Mouse (Mus musculus) left cerebral cortex, postnatal 4 days (tissue): ENCODE measurements around the gene Gm20388. TPM values are rescaled to one million over a fixed set of nuclear protein-coding genes. Genes with fewer than 3 reads are reported as not detected.
A peak's percentile ranks its signal among the peaks of the same experiment; 100 is the strongest.

Experiments
- DNase-seq: peaks from one replicate; pipeline ENCODE4 v3.0.0-alpha.2; 2022
- intact Hi-C: fragments of 180-260 bp; cut with DNase I; formaldehyde crosslinking; loops from one replicate; pipeline ENCODE4 v1.15.1; 2025
- total RNA-seq, 2 experiments: library from RNA; stranded (reverse); gene quantifications; 2 replicates each; pipeline ENCODE4 v1.2.3; 2021

Gene Gm20388
- total RNA-seq, 2 experiments from 2014 or later: 6.5 to 12.8 TPM

DNA sequence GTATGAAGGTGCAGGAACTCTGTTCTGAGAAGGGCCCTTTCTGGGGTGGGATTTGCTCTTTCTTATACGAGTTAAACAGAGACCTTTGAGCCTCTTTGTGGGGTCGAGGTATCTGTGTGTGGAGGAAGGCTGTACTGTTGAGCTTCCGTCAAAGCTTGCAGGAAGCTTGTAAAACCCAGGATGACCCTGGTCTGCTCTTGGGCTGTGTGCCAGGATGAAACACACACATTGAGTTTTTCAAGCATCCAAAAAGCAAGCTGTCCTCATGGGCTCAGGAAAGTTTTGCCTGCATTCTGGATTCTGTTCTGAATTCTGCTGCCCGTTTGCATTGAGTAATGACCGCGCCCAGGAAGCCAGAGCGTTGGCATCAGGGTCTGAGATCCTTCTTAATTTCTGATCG, 4353.4 kb downstream of the Gm20388 start:
- DNase-seq: no peak
- intact Hi-C loops: no loop called here

GRCm38 (mm10) chr8:124264671-124265070, 4354.0 kb downstream of the Gm20388 start:
- no peak for DNase-seq
- intact Hi-C loops: no loop called here

GRCm38 (mm10) chr8:124265130-124265529, 4354.5 kb downstream of the Gm20388 start:
- intact Hi-C loops: no loop called here
- DNase-seq: no peak

DNA sequence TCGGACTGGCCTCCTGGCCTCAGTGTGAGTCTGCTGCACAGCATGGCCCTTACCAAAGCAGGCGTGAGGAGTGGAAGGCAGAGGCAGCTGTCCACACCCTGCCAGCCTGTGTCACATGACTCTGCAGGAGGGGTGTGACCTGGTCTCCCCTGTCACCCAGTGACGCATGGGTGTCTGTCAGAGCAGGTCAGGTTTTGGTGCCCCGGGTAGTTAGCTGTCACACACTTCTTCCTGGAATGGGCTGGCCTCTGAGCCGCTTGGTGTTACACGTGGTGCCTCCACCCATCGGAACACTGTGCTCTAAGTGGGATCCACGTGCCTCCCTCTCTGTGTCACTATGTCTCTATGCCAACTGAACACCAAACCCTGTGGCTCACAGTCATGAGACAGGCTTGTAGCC, 4355.2 kb downstream of the Gm20388 start:
- intact Hi-C loops: no loop called here
- DNase-seq: no peak

DNA sequence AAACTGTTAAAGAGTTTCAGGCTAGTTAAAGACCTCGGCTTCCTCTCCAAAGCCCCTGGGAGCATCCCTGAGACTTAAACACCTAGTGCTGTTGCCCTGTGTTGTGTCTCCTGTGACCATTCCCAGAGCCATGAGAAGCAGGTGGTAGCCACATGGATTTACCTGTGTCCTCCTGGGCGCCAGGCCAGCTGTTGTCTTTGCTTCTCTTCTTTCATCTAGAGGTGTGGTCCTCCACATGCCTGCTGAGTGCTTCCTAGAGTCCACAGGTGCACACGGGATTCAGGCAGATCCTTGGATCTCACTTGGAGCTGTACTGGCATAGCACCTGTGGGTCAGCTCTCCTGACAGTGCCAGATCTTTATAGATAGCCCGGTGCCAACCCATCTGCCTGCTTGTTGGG, 4356.6 kb downstream of the Gm20388 start:
- DNase-seq: no peak
- intact Hi-C loops: no loop called here

- DNase-seq: no peak
- intact Hi-C loops: no loop called here
Observed at GRCm38 (mm10) chr8:124270504-124270903, 4359.9 kb downstream of the Gm20388 start.

- DNase-seq: no peak
- intact Hi-C loops: no loop called here
Observed at GRCm38 (mm10) chr8:124270904-124271303, 4360.3 kb downstream of the Gm20388 start.

GRCm38 (mm10) chr8:124271518-124271917, 4360.9 kb downstream of the Gm20388 start:
- intact Hi-C loops: no loop called here
- no peak for DNase-seq

DNA sequence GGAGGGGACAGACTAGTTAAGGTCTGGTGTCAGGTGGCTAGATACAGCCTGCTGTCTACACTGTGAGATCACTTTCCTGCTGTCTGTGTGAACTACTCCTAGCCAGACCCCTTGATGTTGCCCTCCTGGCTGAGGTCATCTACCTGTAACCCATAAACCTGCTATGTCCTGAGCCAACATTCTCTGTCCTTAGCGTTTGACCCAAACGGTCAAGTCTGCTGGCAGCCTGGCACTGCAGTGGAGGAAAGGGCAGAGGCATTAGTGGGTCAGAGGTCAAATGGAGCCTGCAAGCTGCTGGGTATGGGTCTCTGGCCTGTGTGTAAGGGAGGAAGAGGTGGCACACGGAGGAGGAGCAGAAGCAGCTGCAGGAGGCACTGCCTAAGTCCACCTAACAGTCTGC, 4362.2 kb downstream of the Gm20388 start:
- no peak for DNase-seq
- intact Hi-C loops: no loop called here

DNA sequence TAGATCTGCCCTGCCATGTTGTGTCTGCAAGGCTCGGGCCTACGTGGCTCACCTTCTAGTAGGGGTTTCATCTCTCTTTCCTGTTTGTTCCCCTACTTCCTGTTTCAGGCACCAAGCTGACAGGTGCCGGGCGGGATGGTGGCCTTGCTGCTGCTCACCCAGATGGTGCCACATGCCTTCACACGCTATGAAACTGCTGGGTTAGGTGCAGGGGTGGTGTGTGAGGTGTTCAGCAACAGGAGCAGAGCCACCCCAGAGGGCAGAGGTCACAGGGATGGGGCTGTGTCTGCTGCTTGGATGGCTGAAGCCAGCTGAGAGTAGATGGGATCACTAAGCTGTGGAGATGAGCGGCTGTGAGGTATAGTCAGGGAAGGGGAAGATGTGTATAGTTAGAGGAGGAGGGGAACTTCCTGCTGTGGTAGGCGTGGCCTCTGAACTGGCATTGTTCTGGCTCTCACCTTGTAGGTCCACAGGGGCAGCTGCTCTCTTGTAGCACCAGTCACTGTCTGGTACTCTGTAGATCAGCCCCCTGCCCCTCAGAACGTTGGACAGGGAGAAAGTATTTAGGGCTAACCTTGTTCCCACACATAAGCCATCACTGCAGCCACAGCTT, 4363.1 kb downstream of the Gm20388 start:
- intact Hi-C loops: no loop called here
- no peak for DNase-seq

DNA sequence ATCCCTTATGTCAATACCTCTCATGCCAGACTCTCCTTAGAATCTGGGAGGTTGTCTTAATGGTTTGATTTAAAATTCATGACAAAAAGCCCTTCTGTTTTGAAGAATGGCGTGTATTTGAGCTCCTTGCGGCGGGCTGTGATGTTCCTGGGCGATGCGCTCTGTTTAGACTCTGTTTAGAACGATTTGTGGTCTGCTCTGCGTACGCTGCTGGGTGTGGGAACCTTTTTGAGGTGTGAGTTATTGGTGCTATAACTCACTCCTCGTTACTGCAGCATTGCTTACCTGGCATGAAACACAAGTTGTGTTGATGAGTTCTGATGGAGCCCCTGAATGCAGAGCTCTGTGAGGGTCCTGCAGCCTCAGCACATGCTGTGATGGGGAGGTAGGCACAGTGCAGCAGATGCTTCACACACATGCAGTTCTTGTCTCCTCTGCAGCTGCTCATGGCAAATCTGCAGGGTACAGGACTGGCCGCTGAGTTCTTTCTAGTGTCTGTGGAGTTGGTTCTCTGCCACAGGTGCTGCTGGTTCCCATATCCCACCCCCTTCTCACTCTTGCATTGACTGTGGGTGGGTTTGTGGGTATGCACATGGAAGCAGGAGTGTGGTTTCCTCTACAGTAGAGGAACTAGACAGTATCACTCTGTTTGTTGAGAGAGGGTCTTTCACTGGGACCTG, 4363.9 kb downstream of the Gm20388 start:
- no peak for DNase-seq
- intact Hi-C loops: no loop called here

GRCm38 (mm10) chr8:124275377-124276071, 4364.9 kb downstream of the Gm20388 start:
- intact Hi-C loops: no loop called here
- no peak for DNase-seq

- intact Hi-C loops: no loop called here
- peak; percentile 49 for DNase-seq
Observed at GRCm38 (mm10) chr8:124277951-124278910, 4367.6 kb downstream of the Gm20388 start.

DNA sequence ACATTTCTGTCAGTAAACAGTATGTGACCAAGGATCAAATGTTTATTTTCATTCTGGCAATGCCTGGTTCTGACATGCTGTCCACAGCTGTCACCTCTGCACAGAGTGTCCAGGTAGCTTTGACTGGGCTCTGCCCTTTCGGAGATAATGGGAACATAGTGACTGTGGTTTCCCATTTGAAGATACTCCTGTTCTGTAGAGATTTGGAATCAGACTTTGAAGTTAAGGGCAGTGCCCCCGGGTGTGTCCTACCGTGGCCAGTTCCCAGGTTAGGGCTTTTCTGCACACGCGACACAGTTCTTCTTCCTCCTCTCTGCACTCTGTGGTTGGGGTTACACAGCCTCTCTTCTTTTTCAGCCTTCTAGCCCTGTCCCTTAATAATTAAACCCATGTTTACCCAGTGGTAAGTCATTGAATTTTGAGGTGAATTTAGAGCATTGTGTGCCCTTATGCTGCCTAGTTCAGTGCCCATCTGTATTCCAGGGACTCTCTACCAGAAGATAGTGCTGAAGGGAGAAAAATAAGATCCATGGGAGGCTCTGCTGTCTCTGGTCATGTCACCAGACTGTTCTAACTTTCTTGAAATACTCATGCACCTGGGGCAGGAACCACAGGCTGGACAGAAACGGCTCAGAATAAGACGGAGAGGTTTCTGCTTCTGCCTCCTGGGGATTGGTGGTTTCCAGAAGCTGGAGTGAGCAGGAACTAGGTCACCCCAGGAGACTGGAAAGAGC, 4368.5 kb downstream of the Gm20388 start:
- intact Hi-C loops: no loop called here
- no peak for DNase-seq

DNA sequence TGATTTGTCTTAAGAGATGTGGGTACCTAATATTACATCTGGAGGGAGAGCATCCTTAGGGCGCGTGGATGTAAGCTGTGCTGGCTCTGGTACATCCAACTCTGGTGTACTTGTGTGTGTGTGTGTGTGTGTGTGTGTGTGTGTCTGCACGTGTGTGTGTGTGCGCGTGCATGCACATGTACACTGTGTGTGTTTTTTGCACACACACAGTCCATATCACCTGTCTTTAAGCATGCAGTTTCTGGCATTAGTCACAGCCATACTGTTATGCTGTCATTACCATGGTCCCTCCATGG, 4369.0 kb downstream of the Gm20388 start:
- no peak for DNase-seq
- intact Hi-C loops: no loop called here

- intact Hi-C loops: no loop called here
- DNase-seq: peak; percentile 60
Observed at GRCm38 (mm10) chr8:124281700-124282541, 4371.3 kb downstream of the Gm20388 start.

DNA sequence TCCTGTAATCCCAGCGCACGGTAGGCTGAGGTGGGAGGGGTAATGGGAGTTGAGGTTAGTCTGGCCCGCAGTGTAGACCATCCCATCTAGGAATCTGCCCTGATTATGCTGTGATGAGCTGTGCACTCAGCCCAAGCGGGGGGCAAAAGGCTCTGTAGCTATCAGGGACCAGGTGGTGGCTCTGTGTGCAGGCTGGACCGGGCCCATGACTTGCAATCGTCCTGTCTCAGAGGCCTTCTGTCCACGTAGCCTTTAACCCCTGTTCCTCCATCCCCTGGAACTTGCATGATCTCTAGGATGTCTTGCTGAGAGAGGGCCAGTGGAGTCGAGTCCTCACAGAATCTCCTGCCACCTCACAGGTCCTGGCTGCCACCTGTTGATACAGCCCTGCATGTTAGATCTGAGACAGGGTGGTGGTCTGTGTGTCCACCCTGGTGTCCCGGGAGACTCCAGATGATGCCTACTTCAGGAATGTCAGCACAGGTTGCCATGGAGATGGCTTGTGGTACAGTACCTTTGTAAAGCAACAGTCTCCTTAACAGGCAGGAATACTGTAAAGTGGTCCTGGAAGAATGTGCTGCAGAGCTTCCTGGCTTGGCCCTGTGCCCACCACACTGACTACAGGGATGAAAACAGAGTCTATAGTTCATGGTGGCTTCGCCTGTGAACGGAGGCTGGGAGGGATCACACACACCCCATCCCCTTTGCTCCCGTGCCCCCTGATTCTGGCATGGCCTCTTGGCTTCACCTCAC, 4372.4 kb downstream of the Gm20388 start:
- DNase-seq: no peak

DNA sequence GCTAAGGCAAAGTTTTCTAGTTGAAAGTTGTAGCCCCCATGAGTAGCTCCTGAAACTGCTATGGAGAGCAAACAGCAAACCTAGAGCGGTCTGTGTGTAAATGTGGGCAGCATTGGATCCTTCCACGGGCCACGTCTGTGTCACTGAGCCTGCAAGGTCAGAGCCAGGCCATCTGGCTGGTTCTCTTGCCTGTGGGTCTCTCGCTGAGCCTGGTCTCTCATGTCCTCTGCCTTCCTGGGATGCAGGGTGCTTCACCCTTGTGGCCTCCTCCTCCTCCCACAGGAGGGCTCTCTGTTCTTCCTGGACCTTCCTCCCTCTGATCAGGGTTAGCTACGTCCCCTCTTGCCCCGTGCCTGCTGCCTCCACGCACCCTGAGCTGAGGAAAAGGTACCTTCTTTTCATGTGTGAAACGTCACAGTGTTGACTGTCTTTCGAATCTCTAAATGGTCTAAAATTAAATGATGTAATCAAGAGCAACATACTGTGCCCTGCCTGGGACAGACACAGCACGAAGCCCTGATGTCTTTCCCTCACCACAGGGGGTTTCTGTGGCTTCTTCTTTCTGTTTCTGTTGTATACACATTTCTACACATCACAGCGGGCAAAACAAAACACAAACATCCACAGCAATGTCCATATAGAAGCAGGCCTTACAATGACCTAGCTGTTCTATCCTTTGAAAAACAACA, 4373.1 kb downstream of the Gm20388 start:
- intact Hi-C loops: no loop called here
- DNase-seq: no peak

More for the DNA sequence above, 4372.4 kb downstream of the Gm20388 start:
- intact Hi-C loops: no loop called here
